Mouse (Mus musculus) neural tube, embryonic 13.5 days (tissue): Measurements from ENCODE around the gene Polr2i. TPM values are rescaled to one million over a fixed set of nuclear protein-coding genes. Genes with fewer than 3 reads are reported as not detected.

Experiments
- ATAC-seq: fragments of 200-750 bp; cut with Nextera tagmentation; 2 replicates; pipeline ENCODE4 v1.8.0; 2017; ENCODE audit warnings: low read depth, mild to moderate bottlenecking, moderate TSS enrichment, moderate library complexity
- H3K27ac ChIP-seq: fragments of 300-500 bp; sonication (generic); replicated peaks from 2 replicates; pipeline ENCODE4 v1.5.1; 2015; ENCODE audit warnings: moderate library complexity, mild to moderate bottlenecking, inconsistent platforms
- H3K27me3 ChIP-seq: fragments of 300-500 bp; sonication (generic); 2 replicates; pipeline ENCODE4 v1.6.1; 2015; ENCODE audit warnings: mild to moderate bottlenecking, inconsistent platforms
- H3K36me3 ChIP-seq: fragments of 300-500 bp; sonication (generic); 2 replicates; pipeline ENCODE4 v1.6.1; 2015; ENCODE audit warnings: mild to moderate bottlenecking, inconsistent platforms
- H3K4me1 ChIP-seq: fragments of 300-500 bp; sonication (generic); replicated peaks from 2 replicates; pipeline ENCODE4 v1.6.1; 2015; ENCODE audit warnings: inconsistent platforms
- H3K4me2 ChIP-seq: fragments of 300-500 bp; sonication (generic); 2 replicates; pipeline ENCODE4 v1.6.1; 2015; ENCODE audit warnings: inconsistent platforms, mild to moderate bottlenecking, moderate library complexity
- H3K4me3 ChIP-seq: fragments of 300-500 bp; sonication (generic); 2 replicates; pipeline ENCODE4 v1.5.1; 2015; ENCODE audit warnings: mild to moderate bottlenecking, inconsistent platforms
- H3K9ac ChIP-seq: fragments of 300-500 bp; sonication (generic); 2 replicates; pipeline ENCODE4 v1.6.1; 2015; ENCODE audit warnings: moderate library complexity, mild to moderate bottlenecking, inconsistent platforms
- H3K9me3 ChIP-seq: fragments of 300-500 bp; sonication (generic); 2 replicates; pipeline ENCODE4 v1.6.1; 2016; ENCODE audit warnings: inconsistent platforms
- WGBS: fragments of 180-500 bp; shearing (Covaris S2); methylation state at CpG from one replicate; pipeline ENCODE4 v1.1.7; 2015; 5-methylcytosine and 5-hydroxymethylcytosine counted together
- polyA plus RNA-seq: library from polyadenylated mRNA; unstranded; fragments of >200 nt; fragmentation: Nextera tagmentation; extraction: Ambion mirVana; gene quantifications from 2 replicates; pipeline ENCODE4 v1.2.1, GENCODE M21; 2015

Gene Polr2i
- polyA plus RNA-seq, 1 experiment from 2014 or later = 184 TPM

DNA sequence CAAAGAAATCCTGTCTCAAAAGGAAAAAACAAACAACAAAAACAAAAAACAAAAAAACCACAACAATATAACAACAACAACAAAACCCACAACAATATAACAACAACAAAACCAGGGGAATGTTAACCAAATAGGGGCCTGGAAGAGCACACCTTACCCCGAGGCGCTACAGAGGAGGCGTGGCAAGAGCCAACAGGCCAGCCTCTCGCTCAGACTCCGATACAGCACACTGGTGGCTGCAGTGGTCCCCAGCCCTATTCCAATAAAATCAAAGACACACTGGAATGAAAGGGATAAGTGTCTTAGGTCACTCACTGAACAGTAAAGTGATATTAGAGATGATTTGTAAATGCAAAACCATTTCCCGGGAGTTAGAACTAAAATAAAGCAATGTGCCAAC, 47.8 kb downstream of the Polr2i start:
- Histone ChIP-seq H3K27me3 (no peaks in the 10 kb centered on the region), H3K4me1 (peaks cover 19% of the 10 kb centered on the region), H3K9ac (peak overlapping the region; percentile 70), H3K27ac (no peak overlapping the region), H3K36me3 (no peaks in the 10 kb centered on the region), H3K4me3 (peak overlapping the region; percentile 76), H3K4me2 (peak overlapping the region; percentile 94), H3K9me3 (no peaks in the 10 kb centered on the region)
- 0 out of 2 replicates have a peak, but pooled peaks have one; percentile 19 for ATAC-seq
- 0% methylated on average over 6 of the region's 6 CpGs for WGBS

DNA sequence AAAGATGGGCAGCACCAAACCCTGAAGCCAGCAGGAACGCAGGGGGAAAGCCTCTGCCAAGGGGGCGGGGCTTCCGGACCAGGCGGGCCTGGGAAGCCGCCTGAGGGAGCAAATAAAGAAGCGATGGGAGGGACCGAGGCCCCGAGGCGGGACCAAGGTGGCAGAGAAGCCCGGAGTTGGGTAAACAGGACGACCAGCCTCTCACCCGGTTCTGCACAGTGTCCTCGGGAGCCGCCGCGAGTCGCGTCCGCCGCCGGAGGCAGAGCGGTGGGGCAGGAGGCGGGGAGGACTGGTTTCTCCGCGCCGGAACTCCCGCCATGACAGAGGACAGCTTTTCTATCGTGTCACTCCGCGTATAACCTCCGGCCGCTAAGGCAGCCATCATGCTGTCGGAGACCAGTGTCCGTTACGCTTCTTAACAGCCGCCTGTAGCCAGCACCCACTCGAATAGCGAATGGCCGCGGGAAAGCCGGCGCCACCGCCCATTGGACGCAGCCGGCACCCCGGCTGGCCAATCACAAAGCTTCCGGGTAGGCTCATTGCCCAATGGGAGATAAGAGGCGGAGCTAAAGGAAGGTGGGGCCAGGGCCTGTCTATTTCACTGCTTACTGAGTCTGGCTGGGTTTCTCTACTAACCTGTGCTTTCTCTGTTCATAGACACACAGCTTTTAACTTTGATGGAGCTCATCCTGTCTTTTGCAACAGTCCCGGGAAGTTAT, 48.4 kb downstream of the Polr2i start, which contains the start of the genes Thap8 and Wdr62:
Gene Thap8 (plus strand): TSS at position 144 of the 719 bp plus-strand sequence.
Gene Wdr62 (minus strand): TSS at position 469 of the 719 bp plus-strand sequence.
- peaks cover 19% of the 10 kb centered on the region for H3K4me1 ChIP-seq
- peak within 1 kb of the TSS; percentile 97 for H3K27ac ChIP-seq
- peak; percentile 97 for ATAC-seq
- no peaks in the 10 kb centered on the region for H3K36me3 ChIP-seq
- WGBS = under 1% methylated on average over 49 of the region's 49 CpGs
- peak within 1 kb of the TSS; percentile 76 for H3K4me3 ChIP-seq
- H3K27me3 ChIP-seq = no peaks in the 10 kb centered on the region
- H3K9ac ChIP-seq = peak within 1 kb of the TSS; percentile 70
- H3K9me3 ChIP-seq = no peaks in the 10 kb centered on the region
- H3K4me2 ChIP-seq = peak within 1 kb of the TSS; percentile 94

DNA sequence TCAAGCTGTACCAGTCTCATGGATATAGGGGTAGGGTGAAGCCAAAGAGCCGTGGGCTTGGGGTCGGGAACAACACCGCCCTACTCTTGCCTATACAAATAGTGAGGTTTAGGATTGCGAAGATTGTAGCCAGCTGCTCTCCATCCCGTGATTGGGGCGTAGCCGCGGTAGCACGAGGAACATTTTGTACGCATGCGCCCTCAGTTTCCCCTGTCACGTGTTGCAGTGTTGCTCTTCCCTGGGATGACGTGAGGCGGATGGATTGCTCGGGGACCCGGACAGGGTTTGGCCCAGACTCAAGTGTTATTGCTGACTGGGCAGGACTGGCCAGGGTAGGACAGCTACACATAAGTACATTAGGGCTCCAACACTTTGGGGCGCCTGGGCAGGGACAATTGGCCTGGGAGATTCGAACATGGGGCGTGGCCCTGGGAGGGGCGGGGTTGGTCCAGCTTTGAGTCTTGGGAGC, 49.0 kb downstream of the Polr2i start:
- H3K27ac ChIP-seq = peak overlapping the region; percentile 97
- peak overlapping the region; percentile 94 for H3K4me2 ChIP-seq
- H3K4me1 ChIP-seq = peaks cover 19% of the 10 kb centered on the region
- ATAC-seq = peak; percentile 89
- under 1% methylated on average over 20 of the region's 20 CpGs for WGBS
- peak overlapping the region; percentile 70 for H3K9ac ChIP-seq
- H3K4me3 ChIP-seq = peak overlapping the region; percentile 76
- no peaks in the 10 kb centered on the region for H3K9me3 ChIP-seq
- H3K36me3 ChIP-seq = no peaks in the 10 kb centered on the region
- H3K27me3 ChIP-seq = no peaks in the 10 kb centered on the region

DNA sequence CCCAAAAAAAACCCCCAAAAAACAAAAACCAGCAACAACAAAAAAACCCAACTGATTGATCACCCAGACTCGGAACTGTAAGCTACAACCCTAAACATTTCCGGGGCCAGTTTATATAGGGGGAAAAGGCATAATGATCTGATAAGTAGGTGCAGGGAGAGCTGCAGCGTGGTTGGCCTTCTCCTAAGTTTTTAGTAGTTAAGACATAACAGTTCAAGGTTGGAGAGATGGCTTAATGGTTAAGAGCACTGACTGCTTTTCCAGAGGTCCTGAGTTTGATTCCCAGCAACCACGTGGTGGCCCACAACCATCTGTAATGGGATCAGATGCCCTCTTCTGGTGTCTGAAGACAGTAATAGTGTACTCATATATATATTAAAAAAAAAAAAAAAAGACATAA, 49.8 kb downstream of the Polr2i start:
- no peaks in the 10 kb centered on the region for H3K27me3 ChIP-seq
- WGBS = 77% methylated on average over 4 of the region's 4 CpGs
- H3K27ac ChIP-seq = no peak overlapping the region
- 0 out of 2 replicates have a peak overlapping the region, but pooled peaks have one; percentile 94 for H3K4me2 ChIP-seq
- H3K4me1 ChIP-seq = peaks cover 19% of the 10 kb centered on the region
- no peak for ATAC-seq
- peak overlapping the region; percentile 76; the same call in 1 of the 2 replicates for H3K4me3 ChIP-seq
- no peaks in the 10 kb centered on the region for H3K36me3 ChIP-seq
- no peaks in the 10 kb centered on the region for H3K9me3 ChIP-seq
- no peak overlapping the region for H3K9ac ChIP-seq

DNA sequence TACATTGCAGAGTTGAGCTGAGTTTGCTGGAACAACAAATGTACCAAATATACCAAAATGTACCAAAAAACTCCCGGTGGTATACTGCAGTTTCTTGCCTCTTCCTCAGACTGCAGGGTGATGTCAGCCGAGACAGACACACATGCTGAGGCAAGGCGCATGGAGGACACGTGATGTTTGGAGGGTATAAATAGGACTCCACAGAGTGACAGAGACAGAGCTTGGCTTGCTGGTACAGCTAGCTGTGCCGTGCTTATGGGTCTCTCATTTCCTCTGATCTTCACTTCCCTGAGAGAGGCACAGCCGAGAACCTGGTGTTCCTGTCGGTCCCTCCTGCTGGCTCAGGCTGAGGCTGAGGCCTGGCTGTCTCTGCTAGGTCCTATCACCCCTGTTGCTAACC, 51.0 kb downstream of the Polr2i start:
- H3K4me3 ChIP-seq = no peak overlapping the region
- H3K27ac ChIP-seq = no peak overlapping the region
- no peak overlapping the region for H3K9ac ChIP-seq
- no peak overlapping the region for H3K4me2 ChIP-seq
- no peak for ATAC-seq
- H3K27me3 ChIP-seq = no peaks in the 10 kb centered on the region
- H3K36me3 ChIP-seq = no peaks in the 10 kb centered on the region
- H3K9me3 ChIP-seq = no peaks in the 10 kb centered on the region
- H3K4me1 ChIP-seq = peaks cover 19% of the 10 kb centered on the region
- WGBS = 84% methylated on average over 7 of the region's 7 CpGs

Other genes with a start within 250 kb of the Polr2i start
- 5.5 and 6.5 TPM in 2 replicates for gene Zfp568, start 248.0 kb upstream of the Polr2i start, polyA plus RNA-seq
- 9.9 and 11.3 TPM in 2 replicates for gene Zfp14, start 180.6 kb upstream of the Polr2i start, polyA plus RNA-seq
- gene Zfp82, start 159.0 kb upstream of the Polr2i start, polyA plus RNA-seq = 12.0 and 14.2 TPM in 2 replicates
- gene Gm26920, start 141.5 kb upstream of the Polr2i start, polyA plus RNA-seq = 1.2 and 1.5 TPM in 2 replicates
- gene Zfp566, start 141.4 kb upstream of the Polr2i start, polyA plus RNA-seq = 16.2 and 16.4 TPM in 2 replicates
- gene Zfp260, start 137.2 kb upstream of the Polr2i start, polyA plus RNA-seq = 102 and 106 TPM in 2 replicates
- 13.4 and 13.8 TPM in 2 replicates for gene Zfp382, start 110.0 kb upstream of the Polr2i start, polyA plus RNA-seq
- 14.2 TPM in 2 replicates for gene Zfp146, start 62.2 kb upstream of the Polr2i start, polyA plus RNA-seq
- gene Cox7a1, start 47.8 kb upstream of the Polr2i start, polyA plus RNA-seq = 5.3 and 6.9 TPM in 2 replicates
- gene Capns1, start 33.1 kb upstream of the Polr2i start, polyA plus RNA-seq = 79.5 and 83.0 TPM in 2 replicates
- 406 and 418 TPM in 2 replicates for gene Tbcb, start 324 bp downstream of the Polr2i start, polyA plus RNA-seq
- gene Ovol3, start 3.8 kb downstream of the Polr2i start, polyA plus RNA-seq = not detected in 2 replicates
- gene Thap8, start 48.1 kb downstream of the Polr2i start, polyA plus RNA-seq = 0.47 and 0.81 TPM in 2 replicates
- gene Wdr62, start 48.5 kb downstream of the Polr2i start, polyA plus RNA-seq = 3.8 and 4.0 TPM in 2 replicates
- 103 and 113 TPM in 2 replicates for gene Clip3, start 59.8 kb downstream of the Polr2i start, polyA plus RNA-seq
- gene Alkbh6, start 76.8 kb downstream of the Polr2i start, polyA plus RNA-seq = 120 and 123 TPM in 2 replicates
- gene Syne4, start 82.9 kb downstream of the Polr2i start, polyA plus RNA-seq = 19.0 and 27.3 TPM in 2 replicates
- 5.7 TPM in 1 of 2 replicates, not detected in the other for gene E130208F15Rik, start 89.8 kb downstream of the Polr2i start, polyA plus RNA-seq
- 18.0 and 22.9 TPM in 2 replicates for gene Sdhaf1, start 91.9 kb downstream of the Polr2i start, polyA plus RNA-seq
- 10.8 and 12.7 TPM in 2 replicates for gene Lrfn3, start 130.8 kb downstream of the Polr2i start, polyA plus RNA-seq
- 35.3 and 40.8 TPM in 2 replicates for gene Tyrobp, start 181.8 kb downstream of the Polr2i start, polyA plus RNA-seq
- gene Hcst, start 187.9 kb downstream of the Polr2i start, polyA plus RNA-seq = 1.0 TPM in 1 of 2 replicates, not detected in the other
- 1.9 and 2.8 TPM in 2 replicates for gene Nfkbid, start 189.8 kb downstream of the Polr2i start, polyA plus RNA-seq
- 528 and 571 TPM in 2 replicates for gene Aplp1, start 213.6 kb downstream of the Polr2i start, polyA plus RNA-seq
- gene Kirrel2, start 225.7 kb downstream of the Polr2i start, polyA plus RNA-seq = 3.3 and 3.9 TPM in 2 replicates
- 0.77 and 1.0 TPM in 2 replicates for gene Nphs1, start 226.4 kb downstream of the Polr2i start, polyA plus RNA-seq